Mouse (Mus musculus) brain, embryonic 14.5 days (tissue): ENCODE measurements around the gene Slu7.

Experiments
- CTCF ChIP-seq: fragments of 200-500 bp; IDR thresholded peaks from 2 replicates; pipeline ENCODE4 v1.5.1; 2012; ENCODE audit warnings: inconsistent platforms, mild to moderate bottlenecking, moderate library complexity, borderline replicate concordance; ENCODE audit not compliant: insufficient read depth, insufficient read length; ENCODE audit errors: extremely low read depth
- POLR2A ChIP-seq: fragments of 200-500 bp; IDR thresholded peaks from 2 replicates; pipeline ENCODE4 v1.6.1; 2012; ENCODE audit warnings: mild to moderate bottlenecking, inconsistent platforms, borderline replicate concordance; ENCODE audit not compliant: poor library complexity, insufficient read depth, insufficient read length, severe bottlenecking; ENCODE audit errors: extremely low read depth

DNA sequence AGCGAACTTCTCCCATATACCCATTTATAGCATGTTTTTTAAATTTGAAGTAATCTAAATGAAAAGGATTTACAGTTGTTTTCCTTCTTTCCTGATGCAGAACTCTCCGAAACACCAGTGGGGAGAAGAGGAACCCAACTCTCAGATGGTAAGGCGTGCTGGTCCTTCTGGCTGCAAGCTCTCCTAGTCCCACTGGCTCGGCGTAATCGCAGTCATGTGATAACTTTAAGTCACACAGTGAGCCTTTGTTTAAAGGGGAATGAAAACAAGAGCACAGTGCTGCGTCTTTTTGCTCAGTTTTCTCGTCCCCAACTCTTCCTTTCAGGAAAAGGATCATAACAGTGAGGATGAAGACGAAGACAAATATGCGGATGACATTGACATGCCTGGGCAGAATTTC is 7.6 kb downstream of the Slu7 start:
- no peak for TF ChIP-seq CTCF
- TF ChIP-seq POLR2A, result no peak
